Mouse (Mus musculus) limb, embryonic 11.5 days (tissue): Measurements from ENCODE around the gene Dctn2. TPM values are rescaled to one million over a fixed set of nuclear protein-coding genes. Genes with fewer than 3 reads are reported as not detected.

Source experiments
- ATAC-seq: fragments of 200-750 bp; cut with Nextera tagmentation; 2 replicates; pipeline ENCODE4 v1.8.0; 2017; ENCODE audit warnings: low read depth; ENCODE audit not compliant: insufficient number of reproducible peaks, low FRiP score, low TSS enrichment
- DNase-seq: peaks from one replicate; pipeline ENCODE4 v3.0.0-alpha.2; 2015; ENCODE audit warnings: low spot score
- H3K27ac ChIP-seq: fragments of 300-500 bp; sonication (generic); replicated peaks from 2 replicates; pipeline ENCODE4 v1.5.1; 2014; ENCODE audit warnings: low read depth, mild to moderate bottlenecking, low read length
- H3K27me3 ChIP-seq: fragments of 300-500 bp; sonication (generic); 2 replicates; pipeline ENCODE4 v1.6.1; 2014; ENCODE audit warnings: mild to moderate bottlenecking, low read length, mixed read lengths; ENCODE audit not compliant: control insufficient read depth, insufficient read depth
- H3K36me3 ChIP-seq: fragments of 300-500 bp; sonication (generic); 2 replicates; pipeline ENCODE4 v1.6.1; 2014; ENCODE audit warnings: mild to moderate bottlenecking, low read length, moderate library complexity, mixed read lengths; ENCODE audit not compliant: control insufficient read depth, insufficient read depth
- H3K4me1 ChIP-seq: fragments of 300-500 bp; sonication (generic); 2 replicates; pipeline ENCODE4 v1.6.1; 2014; ENCODE audit warnings: low read length, mixed read lengths; ENCODE audit not compliant: control insufficient read depth, insufficient read depth
- H3K4me2 ChIP-seq: fragments of 300-500 bp; sonication (generic); 2 replicates; pipeline ENCODE4 v1.6.1; 2014; ENCODE audit warnings: low read depth, mild to moderate bottlenecking, moderate library complexity; ENCODE audit not compliant: severe bottlenecking
- H3K4me3 ChIP-seq: fragments of 300-500 bp; sonication (generic); 2 replicates; pipeline ENCODE4 v1.5.1; 2014; ENCODE audit warnings: low read depth, low read length
- H3K9ac ChIP-seq: fragments of 300-500 bp; sonication (generic); 2 replicates; pipeline ENCODE4 v1.6.1; 2014; ENCODE audit warnings: mild to moderate bottlenecking, low read length
- H3K9me3 ChIP-seq: fragments of 300-500 bp; sonication (generic); 2 replicates; pipeline ENCODE4 v1.6.1; 2016; ENCODE audit warnings: low read length; ENCODE audit not compliant: control insufficient read depth
- WGBS: fragments of 180-500 bp; shearing (Covaris S2); extraction: QIAGEN DNeasy Blood & Tissue Kit; methylation state at CpG from one replicate; pipeline ENCODE4 v1.1.7; 2014; 5-methylcytosine and 5-hydroxymethylcytosine counted together
- polyA plus RNA-seq: library from polyadenylated mRNA; unstranded; fragments of >200 nt; fragmentation: Nextera tagmentation; extraction: Ambion mirVana; gene quantifications from 2 replicates; pipeline ENCODE4 v1.2.1, GENCODE M21; 2014

Dctn2 gene
- polyA plus RNA-seq = 160 and 170 TPM in 2 replicates

- H3K27me3 ChIP-seq = peaks cover 17% of the 10 kb centered on the region; the same call in 1 of the 2 replicates
- H3K9me3 ChIP-seq = no peaks in the 10 kb centered on the region
- peak; percentile 96 for DNase-seq
- H3K27ac ChIP-seq = peak within 1 kb of the TSS; percentile 68; the same call in 1 of the 2 replicates
- peaks cover 9% of the 10 kb centered on the region for H3K4me1 ChIP-seq
- H3K36me3 ChIP-seq = no peaks in the 10 kb centered on the region
- H3K4me3 ChIP-seq = peak within 1 kb of the TSS; percentile 100
- WGBS = under 1% methylated on average over 70 of the region's 70 CpGs
- H3K9ac ChIP-seq = peak within 1 kb of the TSS; percentile 97
- ATAC-seq = peak; percentile 95
- H3K4me2 ChIP-seq = peak within 1 kb of the TSS; percentile 90
Observed at GRCm38 (mm10) chr10:127266112-127267091, at the start of gene Dctn2. TSS of gene Dctn2 (plus strand) at chr10:127266368.

- Histone ChIP-seq H3K4me3 (no peak overlapping the region), H3K9ac (no peak overlapping the region), H3K4me1 (no peaks in the 10 kb centered on the region), H3K9me3 (no peaks in the 10 kb centered on the region), H3K27ac (no peak overlapping the region), H3K4me2 (no peak overlapping the region), H3K27me3 (no peaks in the 10 kb centered on the region), H3K36me3 (no peaks in the 10 kb centered on the region)
- no peak for DNase-seq
- ATAC-seq = no peak
- 94% methylated on average over 11 of the region's 11 CpGs for WGBS
Observed at GRCm38 (mm10) chr10:127216456-127216855, 49.7 kb upstream of the Dctn2 start.

- no peaks in the 10 kb centered on the region for H3K27me3 ChIP-seq
Observed at GRCm38 (mm10) chr10:127217177-127217576, 49.0 kb upstream of the Dctn2 start.

GRCm38 (mm10) chr10:127218339-127218738, 47.8 kb upstream of the Dctn2 start:
- H3K9ac ChIP-seq = no peak overlapping the region
- no peak overlapping the region for H3K4me2 ChIP-seq
- no peaks in the 10 kb centered on the region for H3K36me3 ChIP-seq
- DNase-seq = no peak
- H3K9me3 ChIP-seq = no peaks in the 10 kb centered on the region
- no peak overlapping the region for H3K27ac ChIP-seq
- H3K4me3 ChIP-seq = no peak overlapping the region
- H3K27me3 ChIP-seq = no peaks in the 10 kb centered on the region
- ATAC-seq = no peak
- no peaks in the 10 kb centered on the region for H3K4me1 ChIP-seq
- WGBS = 86% methylated on average over 2 of the region's 2 CpGs

More at GRCm38 (mm10) chr10:127217177-127217576, 49.0 kb upstream of the Dctn2 start:
- ATAC-seq (no peak), DNase-seq (no peak)
- no peak overlapping the region for H3K9ac ChIP-seq
- H3K9me3 ChIP-seq = no peaks in the 10 kb centered on the region
- H3K36me3 ChIP-seq = no peaks in the 10 kb centered on the region
- no peaks in the 10 kb centered on the region for H3K4me1 ChIP-seq
- H3K4me2 ChIP-seq = no peak overlapping the region
- no peak overlapping the region for H3K27ac ChIP-seq
- no peak overlapping the region for H3K4me3 ChIP-seq

GRCm38 (mm10) chr10:127225213-127225612, 41.0 kb upstream of the Dctn2 start:
- Histone ChIP-seq H3K27me3 (no peaks in the 10 kb centered on the region), H3K9ac (no peak overlapping the region), H3K27ac (no peak overlapping the region), H3K4me2 (no peak overlapping the region), H3K9me3 (no peaks in the 10 kb centered on the region), H3K4me1 (no peaks in the 10 kb centered on the region; the same call in 1 of the 2 replicates), H3K4me3 (no peak overlapping the region), H3K36me3 (no peaks in the 10 kb centered on the region)
- DNase-seq = no peak
- WGBS = 53% methylated on average over 6 of the region's 6 CpGs
- no peak for ATAC-seq

- no peak for ATAC-seq
- Histone ChIP-seq H3K27ac (no peak overlapping the region), H3K4me1 (no peaks in the 10 kb centered on the region; the same call in 1 of the 2 replicates), H3K4me2 (no peak overlapping the region), H3K27me3 (no peaks in the 10 kb centered on the region), H3K36me3 (no peaks in the 10 kb centered on the region), H3K9ac (no peak overlapping the region), H3K4me3 (no peak overlapping the region), H3K9me3 (no peaks in the 10 kb centered on the region)
- DNase-seq = no peak
- WGBS = 21% methylated on average over 10 of the region's 10 CpGs
Observed at GRCm38 (mm10) chr10:127225732-127226131, 40.4 kb upstream of the Dctn2 start.

- H3K9ac ChIP-seq = no peak overlapping the region
- no peak for ATAC-seq
- no peak overlapping the region for H3K27ac ChIP-seq
- no peaks in the 10 kb centered on the region for H3K9me3 ChIP-seq
- DNase-seq = no peak
- WGBS = 68% methylated on average over 8 of the region's 8 CpGs
- H3K27me3 ChIP-seq = no peaks in the 10 kb centered on the region
- H3K4me1 ChIP-seq = no peaks in the 10 kb centered on the region; the same call in 1 of the 2 replicates
- H3K36me3 ChIP-seq = no peaks in the 10 kb centered on the region
- H3K4me2 ChIP-seq = no peak overlapping the region
- no peak overlapping the region for H3K4me3 ChIP-seq
Observed at GRCm38 (mm10) chr10:127226318-127226895, 39.8 kb upstream of the Dctn2 start.

- ATAC-seq (no peak), DNase-seq (no peak)
- H3K27me3 ChIP-seq = no peaks in the 10 kb centered on the region
- H3K9ac ChIP-seq = peak overlapping the region; percentile 27; the same call in 1 of the 2 replicates
- H3K27ac ChIP-seq = no peak overlapping the region
- H3K4me3 ChIP-seq = no peak overlapping the region
- no peak overlapping the region for H3K4me2 ChIP-seq
- H3K36me3 ChIP-seq = no peaks in the 10 kb centered on the region
- 85% methylated on average over 8 of the region's 8 CpGs for whole genome bisulfite sequencing
- no peaks in the 10 kb centered on the region for H3K9me3 ChIP-seq
- H3K4me1 ChIP-seq = no peaks in the 10 kb centered on the region; the same call in 1 of the 2 replicates
Observed at GRCm38 (mm10) chr10:127227163-127227562, 39.0 kb upstream of the Dctn2 start.
